Comparison of ENCODE assay signal across 8 mouse cellular contexts in the genomic region with DNA sequence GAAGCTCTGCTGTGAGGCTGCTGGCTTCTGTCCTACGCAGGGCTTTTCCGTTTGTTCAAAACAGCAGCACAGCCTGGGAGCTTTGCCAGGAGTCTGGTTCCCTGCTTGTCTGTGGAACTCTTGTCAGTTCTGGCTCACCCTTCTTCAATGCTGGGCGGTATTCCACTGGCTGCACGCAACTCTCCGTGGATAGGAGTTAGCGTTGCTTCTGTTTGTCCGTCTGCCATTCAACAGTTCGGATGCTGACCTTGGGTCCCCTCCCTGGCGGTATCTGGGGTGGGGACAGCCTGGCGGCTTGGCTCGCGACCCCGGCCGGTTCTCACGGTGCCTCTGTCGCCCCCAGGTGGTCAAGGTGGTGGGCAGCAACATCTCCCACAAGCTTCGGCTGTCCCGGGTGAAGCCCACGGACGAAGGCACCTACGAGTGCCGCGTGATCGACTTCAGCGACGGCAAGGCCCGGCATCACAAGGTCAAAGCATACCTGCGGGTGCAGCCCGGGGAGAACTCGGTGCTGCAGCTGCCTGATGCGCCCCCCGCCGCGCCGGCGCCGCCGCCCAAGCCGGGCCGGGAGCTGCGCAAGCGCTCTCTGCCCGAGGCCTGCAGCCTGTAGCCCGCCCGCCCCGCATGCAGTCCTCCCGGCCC. TPM values are rescaled to one million over a fixed set of nuclear protein-coding genes. Genes with fewer than 3 reads are reported as not detected.
DNase-seq lines count a peak whose midpoint lies in the region; ATAC-seq lines count a peak whose summit lies in the region.

No protein-coding gene starts in this region.

- ATAC-seq in hindbrain, embryonic 13.5 days (ENCODE audit: low FRiP score), result peak; percentile 73

- H3K36me3 ChIP-seq in hindbrain, embryonic 13.5 days, result peaks cover 10% of the 10 kb centered on the region

- H3K4me3 ChIP-seq in hindbrain, embryonic 13.5 days, result peak overlapping the region; percentile 42

- H3K4me1 ChIP-seq in hindbrain, embryonic 13.5 days (replicated peaks), result peaks cover 36% of the 10 kb centered on the region

- H3K27me3 ChIP-seq in hindbrain, embryonic 13.5 days, result peaks cover 29% of the 10 kb centered on the region

- H3K9ac ChIP-seq in hindbrain, embryonic 13.5 days, result peak overlapping the region; percentile 77

- H3K4me2 ChIP-seq in hindbrain, embryonic 13.5 days, result peak overlapping the region; percentile 76

- WGBS in hindbrain, embryonic 13.5 days, result 1% methylated on average over 29 of the region's 47 CpGs

- DNase-seq in R1 (ENCODE audit: low read depth, low spot score), result peak; percentile 66
- peak; percentile 93 to 94 for DNase-seq in cerebellum, postnatal 10 days
- DNase-seq in frontal cortex, postnatal 25 days (ENCODE audit: low spot score in 2 of 2), result peak; percentile 70 to 72
- DNase-seq in layer of hippocampus, postnatal 25 days (ENCODE audit: extremely low spot score in 1 of 2, low spot score in 1 of 2), result peak; percentile 71 to 72
- DNase-seq in lung, postnatal 10 days, result peak; percentile 88
- peak; percentile 54 for DNase-seq in retina, postnatal 7 days (ENCODE audit: low read depth, low spot score)
- peak; percentile 25 to 44 for DNase-seq in urinary bladder, postnatal 36 days (ENCODE audit: low spot score in 2 of 2)

- peak overlapping the region; percentile 49 for H3K27ac ChIP-seq in hindbrain, embryonic 13.5 days

- H3K9me3 ChIP-seq in hindbrain, embryonic 13.5 days, result no peaks in the 10 kb centered on the region

RNA-seq across cellular contexts. Expression of gene Vstm2l, which starts 29.2 kb away (rescaled TPM):
- 16.9 and 21.6 TPM in 2 replicates for polyA plus RNA-seq in hindbrain, embryonic 13.5 days (2015; fragmentation: Nextera tagmentation; extraction: Ambion mirVana)
- total RNA-seq in layer of hippocampus, postnatal 25 days (2021), result 100 to 1,000 TPM; 114 to 131 TPM

Comparison
In these comparisons a context has a peak if more than half of its experiments do, and no peak if none do; other contexts are left out.
1. Peak in every context shown above with its lines: DNase-seq, ATAC-seq, H3K4me3 ChIP-seq and H3K27ac ChIP-seq.
2. DNase-seq: peak in every context shown above with its lines; median percentile 94 in cerebellum, postnatal 10 days; 88 in lung, postnatal 10 days; 72 in layer of hippocampus, postnatal 25 days; 71 in frontal cortex, postnatal 25 days; 66 in R1; 54 in retina, postnatal 7 days; 34 in urinary bladder, postnatal 36 days.